ENCODE assay signal across 8 mouse cellular contexts in genomic region chr17:8801083-8801854, GRCm38 (mm10).
A peak's percentile ranks its signal among the peaks of the same experiment; 100 is the strongest.
DNase-seq lines count a peak whose midpoint lies in the region; ATAC-seq and TF ChIP-seq lines count a peak whose summit lies in the region.

No protein-coding gene starts in this region.

- H3K9ac ChIP-seq in embryonic facial prominence, embryonic 12.5 days = peak overlapping the region; percentile 76
- peak overlapping the region; percentile 65 for H3K9ac ChIP-seq in kidney, embryonic 15.5 days
- H3K9ac ChIP-seq in liver, adult 2 months (ENCODE audit: low read depth, low read length) = peak overlapping the region; percentile 75

- ATAC-seq in embryonic facial prominence, embryonic 12.5 days (ENCODE audit: insufficient number of reproducible peaks, insufficient read depth, low FRiP score, low TSS enrichment) = peak; percentile 73
- ATAC-seq in kidney, embryonic 15.5 days (replicated peaks; ENCODE audit: low FRiP score) = peak; percentile 88

- H3K36me3 ChIP-seq in embryonic facial prominence, embryonic 12.5 days = no peaks in the 10 kb centered on the region
- H3K36me3 ChIP-seq in heart, embryonic 10.5 days = no peaks in the 10 kb centered on the region
- H3K36me3 ChIP-seq in kidney, embryonic 15.5 days = no peaks in the 10 kb centered on the region
- H3K36me3 ChIP-seq in liver, adult 2 months (ENCODE audit: control insufficient read depth, insufficient read depth, low read length) = no peaks in the 10 kb centered on the region
- no peaks in the 10 kb centered on the region for H3K36me3 ChIP-seq in myocyte (ENCODE audit: control insufficient read depth, insufficient read depth)

- peak overlapping the region; percentile 66 for H3K4me3 ChIP-seq in embryonic facial prominence, embryonic 12.5 days
- peak overlapping the region; percentile 83 for H3K4me3 ChIP-seq in heart, embryonic 10.5 days
- H3K4me3 ChIP-seq in kidney, embryonic 15.5 days (replicated peaks) = peak overlapping the region; percentile 71
- H3K4me3 ChIP-seq in liver, adult 2 months (ENCODE audit: insufficient read depth, low read depth, low read length) = peak overlapping the region; percentile 73
- no peak overlapping the region for H3K4me3 ChIP-seq in myocyte

- H3K27me3 ChIP-seq in embryonic facial prominence, embryonic 12.5 days = peaks cover 58% of the 10 kb centered on the region
- H3K27me3 ChIP-seq in heart, embryonic 10.5 days (ENCODE audit: insufficient read depth, poor library complexity, severe bottlenecking) = peaks cover 94% of the 10 kb centered on the region
- H3K27me3 ChIP-seq in kidney, embryonic 15.5 days = peaks cover 87% of the 10 kb centered on the region
- peaks cover 10% of the 10 kb centered on the region for H3K27me3 ChIP-seq in liver, adult 2 months (ENCODE audit: control insufficient read depth, insufficient read depth, low read length)
- H3K27me3 ChIP-seq in myocyte (ENCODE audit: control insufficient read depth, insufficient read depth, insufficient read length) = peaks cover 37% of the 10 kb centered on the region

- peaks cover 13% of the 10 kb centered on the region for H3K4me1 ChIP-seq in embryonic facial prominence, embryonic 12.5 days
- H3K4me1 ChIP-seq in heart, embryonic 10.5 days = peaks cover 20% of the 10 kb centered on the region
- peaks cover 32% of the 10 kb centered on the region for H3K4me1 ChIP-seq in kidney, embryonic 15.5 days
- H3K4me1 ChIP-seq in liver, adult 2 months (ENCODE audit: control insufficient read depth, insufficient read depth, low read length) = peaks cover 2% of the 10 kb centered on the region; the same call in 1 of the 2 replicates

- TF ChIP-seq CTCF in liver, adult 2 months (IDR thresholded peaks at IDR 0.05; ENCODE audit: low read depth, low read length) = no peak

- peak; percentile 58 for DNase-seq in layer of hippocampus, adult 11-12 months (ENCODE audit: low spot score)
- DNase-seq in layer of hippocampus, adult 9-10 months (ENCODE audit: low spot score) = no peak
- DNase-seq in heart, embryonic 10.5 days (ENCODE audit: low spot score) = peak; percentile 89
- DNase-seq in liver, adult 2 months (ENCODE audit: extremely low read depth, low read depth, low spot score) = no peak
- peak; percentile 35 for DNase-seq in testis, postnatal 14 days (ENCODE audit: low spot score)

- H3K27ac ChIP-seq in embryonic facial prominence, embryonic 12.5 days = peak overlapping the region; percentile 81
- peak overlapping the region; percentile 86 for H3K27ac ChIP-seq in heart, embryonic 10.5 days
- H3K27ac ChIP-seq in kidney, embryonic 15.5 days = peak overlapping the region; percentile 59
- H3K27ac ChIP-seq in liver, adult 2 months (replicated peaks; ENCODE audit: insufficient read depth, low read depth, low read length) = peak overlapping the region; percentile 19; the same call in 1 of the 2 replicates

- H3K4me2 ChIP-seq in embryonic facial prominence, embryonic 12.5 days (replicated peaks) = peak overlapping the region; percentile 98
- peak overlapping the region; percentile 98 for H3K4me2 ChIP-seq in kidney, embryonic 15.5 days
- H3K4me2 ChIP-seq in myocyte (ENCODE audit: low read depth) = peak overlapping the region; percentile 38

- peak overlapping the region; percentile 74 for H3ac ChIP-seq in myocyte (ENCODE audit: control insufficient read depth, insufficient read length)

- no peaks in the 10 kb centered on the region for H3K79me2 ChIP-seq in liver, adult 2 months (ENCODE audit: control insufficient read depth, insufficient read depth, low read length)
- no peaks in the 10 kb centered on the region for H3K79me2 ChIP-seq in myocyte (ENCODE audit: control insufficient read depth, insufficient read depth)

- no peak for TF ChIP-seq POLR2A in liver, adult 2 months (IDR thresholded peaks at IDR 0.05; ENCODE audit: extremely low read depth, insufficient read depth, low read length)
- peak; percentile 17 for TF ChIP-seq POLR2A in myocyte (IDR thresholded peaks at IDR 0.05; ENCODE audit: insufficient read length, low read depth)

- 0% methylated on average over 39 of the region's 72 CpGs for WGBS in embryonic facial prominence, embryonic 12.5 days
- 0% methylated on average over 55 of the region's 72 CpGs for WGBS in heart, embryonic 10.5 days
- under 1% methylated on average over 48 of the region's 72 CpGs for WGBS in kidney, embryonic 15.5 days
- WGBS in liver, adult 2 months = 2% methylated on average over 56 of the region's 72 CpGs

- no peaks in the 10 kb centered on the region for H3K9me3 ChIP-seq in embryonic facial prominence, embryonic 12.5 days
- no peaks in the 10 kb centered on the region for H3K9me3 ChIP-seq in heart, embryonic 10.5 days
- H3K9me3 ChIP-seq in kidney, embryonic 15.5 days (replicated peaks) = no peaks in the 10 kb centered on the region

TF ChIP-seq in myocyte, 11 proteins besides CTCF, POLR2A, EP300 and RAD21:
- no peak for TF ChIP-seq MYOG (IDR thresholded peaks at IDR 0.05; ENCODE audit: control insufficient read depth in 1 of 3, insufficient read depth in 1 of 3, insufficient read length in 2 of 3, low read depth in 2 of 3)
TF ChIP-seq in myocyte: peak in this region for 0.

Comparison
In these comparisons a context has a peak if more than half of its experiments do, and no peak if none do; other contexts are left out.
1. DNase-seq: peak in layer of hippocampus, adult 11-12 months (single experiment), heart, embryonic 10.5 days (single experiment) and testis, postnatal 14 days (single experiment); none in layer of hippocampus, adult 9-10 months (single experiment) and liver, adult 2 months (single experiment).
2. H3K27ac ChIP-seq: peak in every context shown above with its lines; median percentile 86 in heart, embryonic 10.5 days; 81 in embryonic facial prominence, embryonic 12.5 days; 59 in kidney, embryonic 15.5 days; 19 in liver, adult 2 months.
3. H3K4me2 ChIP-seq: peak in every context shown above with its lines; median percentile 98 in embryonic facial prominence, embryonic 12.5 days; 98 in kidney, embryonic 15.5 days; 38 in myocyte.
4. Peak in every context shown above with its lines, with median percentiles within 50 percentile points of each other: H3K9ac ChIP-seq.